Mouse (Mus musculus): ENCODE results near the gene Gm11985.
A peak's percentile ranks its signal among the peaks of the same experiment; 100 is the strongest.

Gene Gm11985

GRCm38 (mm10) chr11:7200393-7200783 lies 12.0 kb upstream of the Gm11985 start:
- no peak for DNase-seq (ENCODE audit: low spot score in 2 of 2)

- peak in 1 of 2 experiments; percentile 83 for DNase-seq (ENCODE audit: low spot score in 2 of 2)
Observed at GRCm38 (mm10) chr11:7199736-7200392, 11.5 kb upstream of the Gm11985 start.

- DNase-seq (ENCODE audit: low spot score in 2 of 2) = no peak
Observed at GRCm38 (mm10) chr11:7198481-7199256, 10.3 kb upstream of the Gm11985 start.

GRCm38 (mm10) chr11:7198006-7198405 lies 9.6 kb upstream of the Gm11985 start:
- DNase-seq (ENCODE audit: low spot score in 2 of 2) = no peak

GRCm38 (mm10) chr11:7197491-7197941 lies 9.1 kb upstream of the Gm11985 start, which contains the start of gene Igfbp1:
TSS of gene Igfbp1 (plus strand) at chr11:7197782.
- DNase-seq (ENCODE audit: low spot score in 2 of 2) = no peak

- no peak for DNase-seq (ENCODE audit: low spot score in 2 of 2)
Observed at GRCm38 (mm10) chr11:7195312-7195685, 6.9 kb upstream of the Gm11985 start.

GRCm38 (mm10) chr11:7194432-7195311 lies 6.3 kb upstream of the Gm11985 start:
- no peak for DNase-seq (ENCODE audit: low spot score in 2 of 2)

GRCm38 (mm10) chr11:7193134-7193533 lies 4.8 kb upstream of the Gm11985 start:
- DNase-seq (ENCODE audit: low spot score in 2 of 2) = no peak

GRCm38 (mm10) chr11:7192710-7193109 lies 4.3 kb upstream of the Gm11985 start:
- DNase-seq (ENCODE audit: low spot score in 2 of 2) = no peak

GRCm38 (mm10) chr11:7187472-7187871 lies 897 bp downstream of the Gm11985 start:
- no peak for DNase-seq (ENCODE audit: low spot score in 2 of 2)

GRCm38 (mm10) chr11:7184420-7184819 lies 3.9 kb downstream of the Gm11985 start:
- DNase-seq (ENCODE audit: low spot score in 2 of 2) = no peak

GRCm38 (mm10) chr11:7182409-7183042 lies 5.8 kb downstream of the Gm11985 start:
- no peak for DNase-seq (ENCODE audit: low spot score in 2 of 2)

- no peak for DNase-seq (ENCODE audit: low spot score in 2 of 2)
Observed at GRCm38 (mm10) chr11:7179276-7179675, 9.1 kb downstream of the Gm11985 start.

- no peak for DNase-seq (ENCODE audit: low spot score in 2 of 2)
Observed at GRCm38 (mm10) chr11:7178724-7179123, 9.6 kb downstream of the Gm11985 start.

- no peak for DNase-seq (ENCODE audit: low spot score in 2 of 2)
Observed at GRCm38 (mm10) chr11:7173664-7174063, 14.7 kb downstream of the Gm11985 start.

- no peak for DNase-seq (ENCODE audit: low spot score in 2 of 2)
Observed at GRCm38 (mm10) chr11:7169645-7170044, 18.7 kb downstream of the Gm11985 start.

- no peak for DNase-seq (ENCODE audit: low spot score in 2 of 2)
Observed at GRCm38 (mm10) chr11:7164416-7164815, 24.0 kb downstream of the Gm11985 start.

GRCm38 (mm10) chr11:7161502-7162174 lies 26.7 kb downstream of the Gm11985 start:
- no peak for DNase-seq (ENCODE audit: low spot score in 2 of 2)

- no peak for DNase-seq (ENCODE audit: low spot score in 2 of 2)
Observed at GRCm38 (mm10) chr11:7160637-7161101, 27.7 kb downstream of the Gm11985 start.

- DNase-seq (ENCODE audit: low spot score in 2 of 2) = no peak
Observed at GRCm38 (mm10) chr11:7160146-7160545, 28.2 kb downstream of the Gm11985 start.

- DNase-seq (ENCODE audit: low spot score in 2 of 2) = no peak
Observed at GRCm38 (mm10) chr11:7158196-7158595, 30.2 kb downstream of the Gm11985 start.

All from right cerebral cortex, postnatal 10 days (tissue).